Mouse (Mus musculus) inflammation-experienced regulatory T-cells, adult 6 months (primary cell): ENCODE results near the gene Aebp1. TPM values are rescaled to one million over a fixed set of nuclear protein-coding genes. Genes with fewer than 3 reads are reported as not detected.

Experiments
- ATAC-seq: one replicate; pipeline ENCODE4 v1.8.0; 2017
- polyA plus RNA-seq, 3 experiments: library from polyadenylated mRNA; unstranded; fragments of 100-300 nt; shearing (Covaris generic); gene quantifications; one replicate each; pipeline ENCODE4 v1.2.1; 2017

The Aebp1 gene
- polyA plus RNA-seq: under 1 TPM in 2 of 3 experiments, not detected in 1; 0.13 to 0.90 TPM

DNA sequence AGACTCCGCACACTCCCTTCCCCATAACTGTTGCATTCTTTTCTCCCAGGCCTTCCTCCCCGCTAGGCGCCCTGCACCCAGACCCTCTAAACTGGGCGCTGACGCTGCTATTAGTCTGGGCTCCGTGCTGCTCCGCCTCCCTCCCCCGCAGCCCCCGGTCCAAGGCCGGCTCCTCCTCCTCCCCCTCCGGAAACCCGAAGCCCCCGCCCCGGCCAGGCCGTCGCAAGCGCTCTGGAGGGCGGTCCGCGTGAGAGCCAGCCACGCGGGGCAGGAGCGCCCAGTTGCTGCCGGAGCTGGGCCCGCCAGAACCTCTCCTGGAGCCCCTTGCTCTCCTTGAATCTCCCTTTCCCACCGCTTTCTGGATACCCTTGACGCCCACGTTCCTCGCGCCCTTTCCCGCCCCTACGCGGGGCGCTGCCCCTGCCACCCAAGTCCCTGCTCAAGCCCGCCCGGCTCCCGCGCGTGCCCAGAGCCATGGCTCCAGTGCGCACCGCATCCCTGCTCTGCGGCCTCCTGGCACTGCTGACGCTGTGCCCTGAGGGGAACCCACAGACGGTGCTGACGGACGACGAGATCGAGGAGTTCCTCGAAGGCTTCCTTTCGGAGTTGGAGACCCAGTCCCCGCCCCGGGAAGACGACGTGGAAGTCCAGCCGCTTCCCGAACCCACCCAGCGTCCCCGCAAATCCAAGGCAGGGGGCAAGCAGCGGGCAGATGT, at the start of gene Aebp1:
Aebp1 (plus strand) TSS at position 270 of the 716 bp plus-strand sequence.
- peak; percentile 46 for ATAC-seq

DNA sequence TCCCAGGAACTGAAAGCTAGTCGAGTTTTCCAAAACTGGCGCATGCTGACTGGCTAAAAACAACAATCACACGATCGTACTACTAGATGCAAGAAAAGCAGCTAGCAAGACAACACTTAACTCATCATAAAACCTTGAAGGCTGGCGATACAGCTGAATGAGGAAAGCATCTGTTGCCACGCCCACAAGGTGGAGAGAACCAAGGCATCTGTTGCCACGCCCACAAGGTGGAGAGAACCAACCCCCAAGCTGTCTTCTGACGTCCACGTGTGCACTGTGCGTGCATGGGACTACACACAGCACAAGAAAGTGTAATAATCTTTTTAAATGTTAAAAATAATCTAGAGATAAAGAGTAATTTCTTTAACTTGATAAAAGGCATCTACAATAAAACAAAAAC, 48.4 kb upstream of the Aebp1 start:
- no peak for ATAC-seq

DNA sequence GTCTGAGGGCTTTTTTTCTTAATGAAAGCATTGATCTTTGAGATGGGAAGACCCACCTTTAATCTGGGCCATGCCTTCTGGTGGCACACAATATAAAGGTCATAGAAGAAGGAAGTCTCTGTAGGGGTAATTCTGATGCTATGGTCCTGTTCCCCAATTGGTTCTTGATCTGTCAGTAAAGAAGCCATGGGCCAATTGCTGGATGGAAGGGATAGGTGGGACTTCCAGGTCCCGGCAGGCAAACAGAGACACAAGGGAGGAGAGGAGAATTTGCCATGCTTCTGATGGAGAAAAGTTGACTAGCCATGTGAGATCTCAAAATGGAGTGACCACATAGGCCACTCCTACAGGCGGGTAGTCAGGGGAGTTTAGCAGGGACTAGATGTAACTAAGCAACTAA, 42.5 kb upstream of the Aebp1 start:
- no peak for ATAC-seq

DNA sequence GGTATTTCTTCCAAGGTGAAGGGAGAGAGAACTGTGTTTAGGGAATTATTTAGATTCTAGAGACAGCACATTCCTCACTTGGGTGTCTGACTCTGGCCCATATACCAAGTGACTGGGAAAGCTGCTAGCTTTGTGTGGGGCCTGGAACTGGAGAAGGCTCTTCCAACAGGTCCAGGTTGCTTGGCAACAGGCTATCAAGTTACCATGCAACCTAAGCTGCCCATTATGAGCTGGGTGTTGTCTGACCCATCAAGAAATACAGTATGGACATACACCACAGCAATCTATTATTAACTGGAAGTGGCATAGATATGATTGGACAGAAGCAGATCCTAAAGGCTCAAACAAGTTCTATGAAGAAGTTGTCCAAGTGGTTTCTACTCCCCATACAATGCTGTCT, 36.3 kb upstream of the Aebp1 start:
- no peak for ATAC-seq

DNA sequence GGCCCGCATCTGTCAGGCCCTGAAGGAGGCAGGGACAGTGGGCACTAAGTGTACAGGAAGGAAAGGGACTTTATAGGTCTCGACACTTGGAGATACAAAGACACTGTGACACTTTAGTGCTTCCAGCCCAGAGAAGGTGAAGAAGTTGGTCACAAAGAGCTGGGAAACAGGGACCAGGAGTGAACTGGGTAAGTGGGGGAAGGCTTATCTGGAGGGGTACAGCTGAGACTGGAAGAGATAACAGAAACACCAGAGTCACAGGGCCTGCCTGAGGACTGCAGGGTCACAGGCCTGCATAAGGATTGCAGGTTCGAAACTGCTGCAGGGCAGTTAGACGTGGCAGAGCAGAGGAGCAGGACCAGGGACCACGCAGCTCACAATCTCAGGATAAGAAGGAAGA, 33.8 kb upstream of the Aebp1 start:
- ATAC-seq: no peak

DNA sequence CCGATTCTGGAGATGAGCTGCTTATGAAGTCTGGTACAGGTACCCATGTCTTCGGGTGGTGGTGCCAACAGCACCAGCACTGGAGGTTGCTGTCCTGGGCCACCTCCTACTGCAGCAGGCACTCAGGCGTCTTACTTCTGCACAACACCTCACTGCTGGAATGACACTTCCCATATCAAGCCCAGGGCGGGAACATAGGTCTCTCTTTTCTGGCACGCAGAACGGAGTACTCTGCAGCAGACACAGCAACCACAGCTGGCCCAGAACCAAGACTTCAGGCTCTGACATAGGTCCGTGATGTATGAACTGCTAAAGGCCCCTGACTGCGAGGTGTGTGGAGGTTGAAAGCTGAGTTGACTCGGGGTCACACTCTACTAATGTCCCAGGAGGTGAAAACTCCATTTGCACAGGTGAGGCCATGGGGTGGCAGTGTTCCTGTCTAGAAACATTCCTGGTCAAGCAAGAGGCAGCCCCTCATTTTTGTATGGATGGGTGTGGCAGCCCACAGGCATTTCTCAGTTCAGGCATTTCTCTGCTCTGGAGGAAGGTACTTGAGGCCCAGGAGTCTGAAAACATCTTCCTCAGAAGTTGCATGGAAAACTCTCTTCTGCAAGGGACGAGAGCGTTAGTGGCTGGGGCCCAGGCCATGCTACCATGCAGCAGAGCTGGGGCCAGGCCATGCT, 33.1 kb upstream of the Aebp1 start:
- no peak for ATAC-seq

DNA sequence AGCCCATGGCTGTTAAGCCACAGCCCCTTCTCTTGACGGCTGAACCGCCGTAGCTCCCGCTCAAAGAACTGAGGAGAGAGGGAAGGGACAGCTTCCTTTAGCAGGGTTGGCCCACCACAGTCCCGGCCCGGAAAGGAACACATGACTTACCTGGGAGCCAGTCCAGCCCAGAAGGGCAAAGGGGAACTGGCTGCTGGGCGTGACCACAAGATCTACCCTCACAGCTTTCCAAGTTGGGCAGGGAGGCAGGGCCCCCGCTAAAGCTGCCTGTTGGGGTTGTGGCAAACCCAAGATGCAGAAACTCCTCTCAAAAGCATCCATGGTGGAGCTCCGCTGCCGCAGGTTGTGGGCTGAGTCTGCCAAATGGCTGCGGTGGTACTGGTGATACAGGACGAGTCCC, 32.4 kb upstream of the Aebp1 start:
- ATAC-seq: no peak

DNA sequence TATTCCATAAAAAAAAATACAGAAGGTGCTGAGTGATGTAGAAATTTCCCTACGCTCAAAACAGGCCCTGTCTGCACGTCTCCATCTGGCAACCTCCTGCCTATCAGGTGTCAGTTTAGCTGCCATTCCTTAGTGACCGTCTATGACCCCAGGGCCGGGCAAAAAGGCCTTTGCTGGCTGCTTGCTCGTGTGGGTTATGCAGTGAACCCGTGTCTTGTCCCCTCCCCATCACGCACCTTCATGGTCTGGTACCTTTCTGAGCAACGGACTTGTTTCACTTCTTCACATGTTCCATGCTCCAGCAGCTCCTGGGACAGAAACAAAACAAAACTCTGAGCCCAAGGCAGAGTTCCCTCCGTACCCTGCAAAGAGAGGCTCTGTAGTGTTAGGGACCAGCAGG, 27.2 kb upstream of the Aebp1 start:
- no peak for ATAC-seq

DNA sequence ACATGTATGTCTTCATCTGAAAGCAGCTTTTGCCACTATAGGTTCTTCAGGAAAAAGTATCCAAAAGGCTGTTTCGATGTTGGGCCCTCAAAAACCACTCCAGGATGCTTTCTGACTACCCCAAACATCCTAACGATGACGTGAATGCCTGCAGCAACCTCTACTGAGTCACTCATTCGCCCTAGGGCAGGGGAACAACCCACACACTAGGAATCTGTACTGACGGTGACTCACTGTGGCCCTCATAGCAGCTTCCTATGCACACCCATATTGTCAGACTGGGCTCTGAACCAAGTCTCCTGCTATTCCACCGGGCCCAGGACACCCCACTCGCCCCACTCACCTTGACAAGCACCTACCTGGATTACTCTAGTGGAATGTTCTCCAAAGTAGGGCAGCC, 26.7 kb upstream of the Aebp1 start:
- no peak for ATAC-seq

DNA sequence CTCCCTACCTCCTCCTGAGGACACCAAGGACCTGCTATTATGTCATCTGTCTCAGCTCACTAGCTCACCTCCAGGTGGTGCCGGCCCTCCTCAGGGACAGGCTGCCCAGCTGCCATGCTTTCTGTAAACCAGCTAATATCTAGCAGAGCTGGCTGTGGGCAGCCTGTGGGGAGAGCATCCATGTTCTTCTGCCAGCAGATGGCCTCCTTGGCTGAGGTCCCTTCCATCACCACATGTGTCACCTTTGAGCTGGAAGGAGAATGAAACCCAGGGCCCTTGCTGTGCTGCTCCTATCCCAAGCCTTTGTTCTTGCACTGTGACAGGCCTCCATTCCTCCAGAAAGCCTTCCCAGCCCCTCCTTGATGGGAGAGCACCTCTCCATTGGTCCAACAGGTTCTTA, 25.6 kb upstream of the Aebp1 start:
- ATAC-seq: no peak

DNA sequence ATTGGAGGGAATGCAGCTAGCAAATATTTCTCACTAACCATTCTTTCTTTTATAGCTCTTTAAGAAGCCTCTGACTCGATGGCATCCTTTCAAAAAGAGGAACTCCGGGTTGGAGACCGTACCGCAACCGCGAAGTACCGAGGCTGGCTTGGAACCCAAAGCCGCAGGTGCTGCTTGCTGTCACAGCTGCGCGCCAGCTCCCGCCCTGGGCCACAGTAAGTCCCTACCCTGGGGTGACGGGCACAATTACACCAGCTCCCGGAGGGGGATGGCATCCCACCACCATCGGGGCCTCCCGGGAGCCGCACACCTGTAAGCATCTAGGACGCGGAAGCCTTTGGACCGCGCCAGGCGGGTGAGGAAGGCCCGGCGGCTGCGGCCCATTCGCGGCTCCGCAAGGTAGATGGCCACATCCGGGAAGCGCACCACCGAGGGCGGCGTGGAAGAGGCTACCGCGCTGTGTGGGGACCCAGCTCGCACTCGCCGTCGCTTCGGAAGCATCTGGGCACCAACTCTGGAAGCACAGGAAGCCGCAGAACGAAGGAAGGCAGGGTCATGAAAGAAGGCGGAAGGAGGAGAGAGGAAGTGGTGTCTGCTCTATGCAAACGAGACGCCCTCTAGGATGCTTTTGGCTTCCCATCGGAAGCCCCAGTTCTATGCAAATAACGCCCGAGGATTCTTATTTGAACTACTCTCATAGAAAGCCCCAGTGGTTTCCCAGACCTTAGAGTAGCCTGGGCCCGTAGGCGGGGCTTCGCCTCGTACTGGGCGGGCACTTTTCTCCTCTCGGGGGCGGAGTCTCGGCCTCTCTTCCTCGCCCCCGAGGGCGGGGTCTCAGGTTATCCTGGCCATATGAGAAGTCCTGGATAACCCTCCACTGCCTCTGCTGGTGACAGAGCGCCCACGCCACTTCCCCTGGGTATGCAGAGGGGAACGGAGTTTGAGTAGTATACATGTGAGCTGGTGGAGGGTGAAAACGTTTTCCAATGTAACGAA, 24.2 kb upstream of the Aebp1 start, which contains the start of gene Polm:
Polm (minus strand) TSS at position 766 of the 996 bp plus-strand sequence.
- peak; percentile 95 for ATAC-seq

DNA sequence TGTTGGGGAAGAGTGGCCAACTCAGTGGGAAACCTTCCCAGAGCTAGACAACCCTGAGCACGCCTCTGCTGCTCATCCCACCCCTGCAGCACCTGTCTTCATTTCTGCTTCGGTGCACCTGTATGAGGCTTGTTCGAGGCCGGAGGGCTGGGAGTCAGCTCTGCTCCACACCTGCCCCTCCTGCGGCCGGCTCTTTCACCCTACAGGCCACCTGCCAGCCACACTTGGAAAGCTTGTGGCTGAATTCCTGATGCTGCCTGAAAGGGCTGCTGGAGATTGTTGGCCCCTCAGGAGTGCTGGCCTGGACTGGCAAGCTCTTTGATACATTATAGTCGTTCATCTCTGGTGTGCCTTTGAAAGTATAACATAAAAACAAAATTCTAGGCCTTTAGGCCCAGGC, 21.4 kb upstream of the Aebp1 start:
- ATAC-seq: no peak

DNA sequence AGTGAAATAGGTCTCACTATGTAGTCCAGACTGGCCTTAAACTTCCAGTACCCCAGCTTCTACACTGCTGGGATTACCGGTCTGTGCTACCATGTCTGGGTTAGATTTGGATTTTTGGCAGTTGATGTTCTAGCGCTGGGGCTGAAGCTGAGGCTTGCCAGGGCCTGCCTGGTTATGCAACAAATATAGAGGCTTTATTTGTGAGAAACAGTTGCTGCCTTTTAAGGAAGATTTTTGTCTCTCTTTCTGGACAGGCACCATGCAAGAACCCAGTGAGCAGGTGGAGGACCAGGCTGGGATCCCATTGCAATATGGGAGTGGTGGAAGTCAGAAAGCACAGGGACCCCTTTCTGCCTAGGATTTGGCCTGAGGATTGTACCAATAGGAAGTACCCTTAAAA, 20.0 kb upstream of the Aebp1 start:
- ATAC-seq: no peak

DNA sequence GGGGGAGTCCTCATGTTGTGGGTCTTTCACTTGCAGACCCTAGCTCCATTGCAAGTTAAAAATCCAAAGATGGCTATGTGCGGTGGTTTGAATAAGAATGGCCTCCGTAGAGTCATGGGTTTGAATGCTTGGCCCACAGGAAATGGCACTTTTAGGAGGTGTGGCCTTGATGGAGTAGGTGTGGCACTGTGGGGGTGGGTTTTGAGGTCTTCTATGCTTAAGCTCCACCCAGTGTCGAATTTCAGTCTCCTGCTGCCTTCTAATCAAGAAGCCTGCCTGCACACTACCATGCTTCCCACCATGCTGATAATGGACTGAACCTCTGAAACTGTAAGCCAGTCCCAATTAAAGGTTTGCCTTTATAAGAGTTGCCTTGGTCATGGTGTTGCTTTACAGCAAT, 18.6 kb upstream of the Aebp1 start:
- ATAC-seq: no peak

DNA sequence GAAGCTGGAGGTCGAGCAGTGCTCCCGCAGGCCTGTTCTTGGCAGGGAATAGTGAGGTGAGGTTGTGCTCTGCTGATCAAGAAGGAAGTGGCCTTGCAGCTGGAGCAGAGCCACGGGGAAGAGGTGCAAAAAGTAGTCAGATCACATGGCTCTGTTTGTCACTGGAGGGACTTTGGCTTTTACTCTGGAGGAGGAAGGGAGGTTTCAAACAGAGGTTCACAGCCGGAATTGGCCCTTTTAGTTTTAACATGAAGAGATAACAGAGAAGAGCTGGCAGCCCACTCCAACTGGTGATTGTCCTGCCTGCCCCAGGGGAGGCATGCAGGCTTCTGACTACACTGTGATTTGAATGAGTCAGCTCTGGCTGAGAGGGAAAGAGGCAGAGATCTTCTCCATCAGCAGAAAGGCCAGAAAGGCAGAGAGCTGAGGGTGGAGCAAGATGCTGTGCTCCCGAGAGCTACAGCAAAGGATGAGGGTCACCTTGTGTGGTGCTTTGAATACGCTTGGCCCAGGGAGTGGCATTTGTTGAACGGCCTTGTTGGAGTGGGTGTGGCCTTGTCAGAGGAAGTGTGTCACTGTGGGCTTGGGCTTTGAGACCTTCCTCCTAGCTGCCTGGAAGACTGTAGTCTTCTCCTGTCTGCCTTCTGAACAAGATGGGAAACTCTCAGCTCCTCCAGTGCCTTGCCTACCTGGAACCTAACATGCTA, 15.0 kb upstream of the Aebp1 start:
- ATAC-seq: no peak

DNA sequence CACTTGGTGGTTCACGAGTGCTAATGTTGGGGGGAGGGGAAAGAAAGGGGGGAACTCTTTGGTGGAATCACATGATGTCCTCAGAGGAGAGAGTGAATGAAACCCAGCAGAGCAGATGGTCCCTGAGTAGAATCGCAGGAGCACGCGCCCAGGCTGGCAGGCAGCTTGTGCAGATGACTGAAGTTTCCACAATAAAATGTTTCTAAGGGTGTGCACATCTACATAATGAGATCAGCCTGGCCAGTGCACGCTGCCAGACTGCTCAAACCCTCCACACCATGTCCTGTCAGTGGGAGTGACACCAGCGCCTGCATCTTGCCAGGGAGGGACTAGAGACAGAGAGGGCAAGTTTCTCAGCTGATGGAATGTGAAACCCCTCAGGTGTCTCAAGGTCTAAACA, 13.0 kb upstream of the Aebp1 start:
- ATAC-seq: no peak

DNA sequence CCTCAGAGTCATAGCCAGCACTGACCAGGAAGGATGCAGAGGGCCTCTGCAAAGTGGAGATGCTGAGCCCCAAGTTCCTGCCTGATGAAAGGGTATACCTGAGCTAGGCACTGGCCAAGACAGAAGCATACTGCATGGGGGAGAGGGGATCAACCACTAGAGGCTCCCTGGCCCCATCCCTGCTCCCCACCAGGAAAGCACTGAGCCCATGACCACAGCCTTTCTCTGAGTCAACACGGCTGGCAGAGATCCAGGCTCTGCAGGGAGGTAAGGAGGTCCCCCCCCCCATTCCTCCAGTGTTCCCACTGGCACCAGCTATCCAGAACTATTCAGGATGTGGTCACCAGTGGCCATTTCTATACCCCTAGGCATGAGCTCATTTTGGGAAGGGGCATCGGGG, 12.4 kb upstream of the Aebp1 start:
- no peak for ATAC-seq

DNA sequence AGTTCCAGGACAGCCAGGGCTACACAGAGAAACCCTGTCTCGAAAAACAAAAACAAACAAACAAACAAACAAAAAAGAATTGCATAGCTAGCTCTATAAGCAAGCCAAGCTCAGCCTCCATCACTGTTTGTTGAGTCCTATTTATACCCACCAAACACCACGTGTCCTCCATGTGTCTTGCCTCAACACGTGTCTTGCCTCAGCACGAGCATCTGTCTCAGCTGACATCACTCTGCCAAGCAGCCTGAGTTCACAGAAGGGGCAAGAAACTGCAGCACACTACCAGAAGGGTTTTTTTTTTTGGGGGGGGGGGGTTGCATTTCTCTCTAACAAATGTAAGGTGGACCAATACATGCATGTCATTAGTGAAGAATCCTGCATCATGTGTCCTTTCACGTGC, 11.3 kb upstream of the Aebp1 start:
- ATAC-seq: no peak

DNA sequence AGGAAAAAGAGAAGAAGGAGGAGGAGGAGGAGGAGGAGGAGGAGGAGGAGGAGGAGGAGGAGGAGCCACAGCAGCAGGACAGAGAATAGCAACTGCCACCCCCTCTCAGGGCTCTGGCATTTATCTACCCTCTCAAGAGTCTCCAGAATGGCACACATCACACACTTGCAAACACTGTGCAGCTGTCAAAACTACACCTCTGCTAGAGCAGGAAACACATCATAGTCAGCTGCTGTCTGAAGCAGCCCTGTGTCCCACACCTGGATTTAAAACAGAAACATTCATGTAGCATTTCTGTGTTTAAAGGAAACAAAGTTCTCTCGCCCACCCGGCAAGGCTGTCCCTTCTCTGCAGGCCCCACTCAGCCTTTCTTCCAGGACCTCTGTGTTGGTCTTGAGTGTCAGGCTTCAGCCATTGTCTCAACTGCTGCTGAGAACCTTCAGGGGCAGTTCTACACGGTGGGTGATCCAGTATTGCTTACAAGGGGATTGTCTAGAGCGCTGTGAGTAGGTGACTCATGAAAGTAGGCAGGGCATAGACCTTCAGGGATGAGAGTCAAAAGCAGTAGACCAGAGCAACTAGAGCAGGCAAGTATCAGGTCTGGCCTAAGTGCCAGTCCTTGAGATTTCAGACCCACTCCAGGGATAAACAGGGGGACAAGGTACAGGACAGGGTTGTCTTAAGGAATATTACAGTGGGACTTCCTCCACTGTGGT, 10.6 kb upstream of the Aebp1 start:
- no peak for ATAC-seq

DNA sequence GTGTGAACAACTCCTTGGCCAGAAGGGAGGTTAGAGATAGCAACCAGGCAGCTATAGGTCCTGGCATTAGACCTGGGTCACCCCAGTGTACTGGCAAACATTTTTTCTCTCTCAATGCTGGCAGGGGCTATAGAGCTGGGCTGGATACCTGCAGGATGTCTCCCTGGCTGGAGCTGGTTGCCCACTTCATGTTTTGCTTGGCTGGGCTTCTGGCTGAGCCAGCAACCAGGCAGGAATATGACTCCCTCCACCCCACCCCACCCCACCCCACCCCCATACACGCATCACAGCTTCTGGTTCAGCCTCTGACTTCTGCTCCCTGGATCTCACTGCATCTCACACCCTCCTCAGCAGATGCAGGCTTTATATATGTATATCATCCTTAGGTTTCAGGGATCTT, 9.4 kb upstream of the Aebp1 start:
- ATAC-seq: no peak

DNA sequence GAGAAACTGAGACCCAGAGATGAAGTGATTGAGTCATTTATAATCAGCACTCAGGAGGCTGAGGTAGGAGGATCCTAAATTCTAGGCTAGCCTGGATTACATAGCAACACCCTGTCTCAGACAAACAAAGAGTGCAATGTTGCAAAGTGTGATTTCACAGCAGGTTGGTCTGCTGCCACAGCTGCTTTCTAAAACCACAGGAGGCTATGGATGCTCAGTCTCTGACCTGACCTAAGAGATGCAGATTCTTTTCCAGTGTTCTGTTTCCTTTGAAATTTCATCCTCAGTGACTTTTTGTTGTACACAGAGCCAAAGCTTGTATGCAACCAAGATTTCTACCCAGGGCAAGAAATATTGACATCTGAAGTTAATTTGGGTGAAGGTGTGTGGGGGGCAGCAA, 6.3 kb upstream of the Aebp1 start:
- ATAC-seq: no peak

DNA sequence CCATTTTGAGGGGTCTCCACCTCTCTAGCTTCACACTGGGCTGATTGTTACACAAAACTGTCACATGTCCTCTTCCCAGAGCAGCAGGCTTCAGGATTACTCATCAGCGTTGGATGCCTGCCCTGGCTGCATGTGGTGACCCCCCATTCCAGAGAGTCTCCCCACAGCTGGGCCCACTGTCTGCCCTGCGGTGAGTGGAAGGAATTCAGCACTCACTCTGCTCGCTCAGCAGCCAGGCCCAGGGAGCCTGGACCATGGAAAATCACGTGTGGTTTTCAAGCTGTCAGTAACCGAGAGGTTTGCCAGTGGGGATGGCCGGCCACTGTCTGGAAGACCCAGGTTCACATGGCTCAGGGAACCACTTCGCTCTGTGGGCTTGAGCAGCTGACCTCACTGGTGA, 5.8 kb upstream of the Aebp1 start:
- no peak for ATAC-seq
